Mouse (Mus musculus): ENCODE measurements at regions not wholly inside any gene's neighbourhood (a gene's known extent, or its start where the extent isn't known, plus 50 kb on each side); places are given as distances from the start of the nearest gene placed in this dataset.

GRCm38 (mm10) chr16:42808864-42809263 is 66.8 kb upstream of the Zbtb20 start:
- TF ChIP-seq JUND (conservative IDR thresholded peaks at IDR 0.05; ENCODE audit: low read depth, low read length) = no peak
- no peak for TF ChIP-seq POLR2AphosphoS2 (IDR thresholded peaks at IDR 0.05; ENCODE audit: low read depth, low read length)
- TF ChIP-seq MAZ (IDR thresholded peaks at IDR 0.05; ENCODE audit: low read depth, low read length) = no peak
- no peak for TF ChIP-seq PAX5 (IDR thresholded peaks at IDR 0.05; ENCODE audit: low read length)
- no peak for TF ChIP-seq CHD2 (IDR thresholded peaks at IDR 0.05; ENCODE audit: low read length)
- no peak for TF ChIP-seq RAD21 (IDR thresholded peaks at IDR 0.05; ENCODE audit: low read depth, low read length)
- no peak for TF ChIP-seq GABPA (IDR thresholded peaks at IDR 0.05; ENCODE audit: insufficient replicate concordance, low read depth, low read length)
- TF ChIP-seq MYC (IDR thresholded peaks at IDR 0.05; ENCODE audit: low read depth, low read length) = no peak
- no peak for TF ChIP-seq SIN3A (IDR thresholded peaks at IDR 0.05; ENCODE audit: low read length)
- no peak for TF ChIP-seq JUN (IDR thresholded peaks at IDR 0.05; ENCODE audit: insufficient read depth, low read depth, low read length)
- no peak for TF ChIP-seq IRF4 (IDR thresholded peaks at IDR 0.05; ENCODE audit: low read depth, low read length)
- TF ChIP-seq HCFC1 (IDR thresholded peaks at IDR 0.05; ENCODE audit: low read depth, low read length) = no peak
- TF ChIP-seq TBP (conservative IDR thresholded peaks at IDR 0.05; ENCODE audit: low read depth, low read length) = no peak
- Histone ChIP-seq H3K4me1 (ENCODE audit: control insufficient read depth in 1 of 2, insufficient read depth in 2 of 2) (no peaks in the 10 kb centered on the region), H3K4me2 (ENCODE audit: insufficient read depth, low read depth, poor library complexity, severe bottlenecking) (peak overlapping the region; percentile 47), H3K4me3 (replicated peaks in 1 of 3; ENCODE audit: low read depth in 2 of 3, low read length in 2 of 3, poor library complexity in 1 of 3) (no peak overlapping the region), H3K9ac (ENCODE audit: insufficient read depth, low read depth) (no peak overlapping the region), H3K79me2 (replicated peaks; ENCODE audit: control insufficient read depth, extremely low read depth, insufficient read depth, poor library complexity, severe bottlenecking) (no peaks in the 10 kb centered on the region), H3K9me3 (replicated peaks; ENCODE audit: low read length) (no peaks in the 10 kb centered on the region), H3K27me3 (replicated peaks) (no peaks in the 10 kb centered on the region), H3K36me3 (replicated peaks in 1 of 2; ENCODE audit: control insufficient read depth in 1 of 2, insufficient read depth in 1 of 2, low read length in 1 of 2) (no peaks in the 10 kb centered on the region), H3K27ac (ENCODE audit: insufficient read depth, low read depth) (no peak overlapping the region)
- in situ Hi-C loops (cut with MboI; ENCODE audit: low pct_ligation_motif_present, low pct_unique_long_range_greater_than_20kb, low sequenced_read_pairs) = no loop called here
- DNase-seq (ENCODE audit: extremely low read depth) = no peak
- dilution Hi-C loops (cut with MboI; ENCODE audit: extremely low pct_ligation_motif_present, extremely low pct_unique_long_range_greater_than_20kb, low sequenced_read_pairs) = no loop called here

DNA sequence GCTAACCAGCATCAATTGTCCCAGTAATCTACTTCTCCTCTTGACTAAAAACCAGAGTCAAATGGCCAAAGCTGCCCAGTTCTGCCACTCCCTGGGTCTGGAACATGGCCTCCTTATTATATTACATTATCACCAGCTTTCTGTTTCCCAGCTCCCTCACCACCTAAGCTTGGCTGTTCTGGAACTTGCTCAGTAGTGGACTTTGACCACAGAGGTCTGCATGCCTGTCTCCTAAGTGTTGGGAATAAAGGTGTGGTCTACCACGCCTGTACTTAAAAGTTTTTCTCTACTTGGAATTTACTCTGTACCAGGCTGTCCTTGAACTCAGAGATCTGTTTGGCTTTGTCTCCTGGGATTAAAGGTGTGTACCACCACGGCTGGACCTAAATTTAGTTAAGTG is 68.1 kb upstream of the Zbtb20 start:
- dilution Hi-C loops (cut with MboI; ENCODE audit: extremely low pct_ligation_motif_present, extremely low pct_unique_long_range_greater_than_20kb, low sequenced_read_pairs) (no loop called here), in situ Hi-C loops (cut with MboI; ENCODE audit: low pct_ligation_motif_present, low pct_unique_long_range_greater_than_20kb, low sequenced_read_pairs) (no loop called here)
- Histone ChIP-seq H3K4me2 (ENCODE audit: insufficient read depth, low read depth, poor library complexity, severe bottlenecking) (no peak overlapping the region), H3K9me3 (replicated peaks; ENCODE audit: low read length) (no peaks in the 10 kb centered on the region), H3K27me3 (replicated peaks) (no peaks in the 10 kb centered on the region), H3K79me2 (replicated peaks; ENCODE audit: control insufficient read depth, extremely low read depth, insufficient read depth, poor library complexity, severe bottlenecking) (no peaks in the 10 kb centered on the region), H3K4me3 (replicated peaks in 1 of 3; ENCODE audit: low read depth in 2 of 3, low read length in 2 of 3, poor library complexity in 1 of 3) (no peak overlapping the region), H3K27ac (ENCODE audit: insufficient read depth, low read depth) (no peak overlapping the region), H3K36me3 (replicated peaks in 1 of 2; ENCODE audit: control insufficient read depth in 1 of 2, insufficient read depth in 1 of 2, low read length in 1 of 2) (no peaks in the 10 kb centered on the region), H3K9ac (ENCODE audit: insufficient read depth, low read depth) (no peak overlapping the region), H3K4me1 (ENCODE audit: control insufficient read depth in 1 of 2, insufficient read depth in 2 of 2) (no peaks in the 10 kb centered on the region)
- DNase-seq (ENCODE audit: extremely low read depth) = no peak
- TF ChIP-seq TCF12 (IDR thresholded peaks at IDR 0.05; ENCODE audit: low read depth, low read length) = no peak
- TF ChIP-seq E2F4 (IDR thresholded peaks at IDR 0.05; ENCODE audit: insufficient replicate concordance, low read depth, low read length) = no peak
- TF ChIP-seq USF2 (conservative IDR thresholded peaks at IDR 0.05; ENCODE audit: low read depth, low read length) = no peak
